In the genomic region with DNA sequence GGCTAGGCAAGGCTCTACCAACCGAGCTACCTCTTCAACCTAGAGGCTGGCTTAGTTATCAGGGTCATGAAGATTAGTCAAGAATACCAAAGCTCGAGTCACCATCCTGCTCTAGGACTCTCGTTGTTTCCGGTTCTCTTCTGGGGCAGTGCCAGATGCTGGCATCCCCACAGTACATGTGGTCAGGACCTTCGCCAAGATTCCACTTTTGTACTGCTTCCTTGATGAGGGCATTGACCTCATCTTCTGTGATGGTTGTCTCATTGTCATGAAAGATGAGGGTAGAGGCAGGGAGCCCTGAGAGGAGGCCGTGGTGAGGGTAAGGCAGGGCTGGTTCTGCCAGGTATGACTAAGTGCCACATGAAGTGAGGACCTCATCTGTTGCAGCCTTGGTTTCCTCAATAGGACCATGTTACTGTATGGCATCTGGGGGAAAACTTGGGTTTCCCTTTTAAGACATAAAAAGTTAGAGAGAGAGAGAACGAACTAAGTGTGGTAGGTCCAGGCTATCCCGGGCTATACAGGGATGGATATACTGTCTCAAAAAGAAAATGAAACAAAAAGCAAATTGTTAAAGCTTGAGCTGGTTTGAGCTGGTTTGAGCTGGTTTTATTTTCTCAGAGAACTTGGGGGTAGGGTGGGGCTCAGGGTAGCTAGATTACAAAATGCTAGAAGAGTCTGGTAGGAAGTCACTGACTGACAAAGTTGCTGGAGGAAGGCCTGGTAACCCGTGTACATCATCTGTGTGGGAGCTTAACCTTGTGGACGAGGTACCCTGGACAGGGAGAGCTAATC, we compare ENCODE assay signal across 16 mouse cellular contexts. TPM values are rescaled to one million over a fixed set of nuclear protein-coding genes. Genes with fewer than 3 reads are reported as not detected.
DNase-seq lines count a peak whose midpoint lies in the region; ATAC-seq and TF ChIP-seq lines count a peak whose summit lies in the region.
"Had no signal": no experiment of that assay in that cellular context is flagged by ENCODE, and none has a peak within 500 bp of the region (broad histone marks: within the 10 kb centered on the region; RNA-seq: fewer than 3 reads in every experiment).

No protein-coding gene starts in this region.

- ATAC-seq in kidney, embryonic 15.5 days (replicated peaks; ENCODE audit: low FRiP score), result no peak
- peak; percentile 36 for ATAC-seq in CD4-positive, CD25-positive, alpha-beta regulatory T cell, adult 4 months
- peak; percentile 44 for ATAC-seq in monocyte, adult 5-6 weeks (replicated peaks; ENCODE audit: insufficient number of reproducible peaks, low FRiP score, low TSS enrichment, poor library complexity, severe bottlenecking)
- no peak for ATAC-seq in neural tube, embryonic 15.5 days (ENCODE audit: low FRiP score)
- ATAC-seq: midbrain, embryonic 16.5 days had no signal

- no peaks in the 10 kb centered on the region for H3K4me1 ChIP-seq in kidney, adult 2 months (ENCODE audit: control insufficient read depth, insufficient read depth, low read length)
- no peaks in the 10 kb centered on the region for H3K4me1 ChIP-seq in kidney, embryonic 15.5 days
- peaks cover 10% of the 10 kb centered on the region for H3K4me1 ChIP-seq in neural tube, embryonic 15.5 days

- no peaks in the 10 kb centered on the region for H3K27me3 ChIP-seq in kidney, adult 2 months (replicated peaks; ENCODE audit: control insufficient read depth, insufficient read depth, low read length)
- no peaks in the 10 kb centered on the region for H3K27me3 ChIP-seq in kidney, embryonic 15.5 days
- H3K27me3 ChIP-seq in neural tube, embryonic 15.5 days (replicated peaks), result no peaks in the 10 kb centered on the region
- H3K27me3 ChIP-seq: liver, embryonic 15.5 days had no signal

- peak; percentile 46 for DNase-seq in kidney, adult 2 months
- DNase-seq in adrenal gland, postnatal 36 days, result peak; percentile 35 to 54
- DNase-seq in thymus, postnatal 14 days, result no peak
- no peak for DNase-seq in retina, postnatal 1 day
- DNase-seq: cerebellum, postnatal 36 days; thymus, postnatal 4 days had no signal

- TF ChIP-seq POLR2A in kidney, adult 2 months (IDR thresholded peaks at IDR 0.05; ENCODE audit: low read depth, low read length), result no peak

- no peaks in the 10 kb centered on the region for H3K36me3 ChIP-seq in kidney, adult 2 months (ENCODE audit: control insufficient read depth, insufficient read depth, low read length)
- peaks cover 7% of the 10 kb centered on the region; the same call in 1 of the 2 replicates for H3K36me3 ChIP-seq in kidney, embryonic 15.5 days
- no peaks in the 10 kb centered on the region for H3K36me3 ChIP-seq in neural tube, embryonic 15.5 days
- H3K36me3 ChIP-seq: G1E; liver, embryonic 15.5 days had no signal

- H3K4me2 ChIP-seq in kidney, embryonic 15.5 days, result no peak overlapping the region
- no peak overlapping the region for H3K4me2 ChIP-seq in neural tube, embryonic 15.5 days
- H3K4me2 ChIP-seq: heart, embryonic 11.5 days; hindbrain, embryonic 14.5 days; liver, embryonic 15.5 days had no signal

- H3K9ac ChIP-seq in kidney, embryonic 15.5 days, result no peak overlapping the region
- no peak overlapping the region for H3K9ac ChIP-seq in neural tube, embryonic 15.5 days (replicated peaks)
- H3K9ac ChIP-seq: hindbrain, embryonic 14.5 days; liver, embryonic 15.5 days had no signal

- 73% methylated on average over 10 of the region's 10 CpGs for WGBS in kidney, adult 2 months
- 86% methylated on average over 10 of the region's 10 CpGs for WGBS in kidney, embryonic 15.5 days
- 88% methylated on average over 10 of the region's 10 CpGs for WGBS in neural tube, embryonic 15.5 days

- no peak overlapping the region for H3K27ac ChIP-seq in kidney, adult 2 months (ENCODE audit: insufficient read depth, low read depth, low read length)
- H3K27ac ChIP-seq in kidney, embryonic 15.5 days, result no peak overlapping the region
- H3K27ac ChIP-seq in neural tube, embryonic 15.5 days (replicated peaks), result no peak overlapping the region
- H3K27ac ChIP-seq: hindbrain, embryonic 14.5 days; liver, embryonic 15.5 days had no signal

- TF ChIP-seq CTCF in kidney, adult 2 months (conservative IDR thresholded peaks at IDR 0.05; ENCODE audit: insufficient read depth, insufficient read length, low read depth, low read length), result no peak

- no peak overlapping the region for H3K4me3 ChIP-seq in kidney, adult 2 months (ENCODE audit: insufficient read depth, low read depth, low read length)
- no peak overlapping the region for H3K4me3 ChIP-seq in kidney, embryonic 15.5 days (replicated peaks)
- no peak overlapping the region for H3K4me3 ChIP-seq in neural tube, embryonic 15.5 days (replicated peaks)
- H3K4me3 ChIP-seq: erythroblast, embryonic 14.5 days; liver, embryonic 15.5 days had no signal

- no peaks in the 10 kb centered on the region for H3K9me3 ChIP-seq in kidney, embryonic 15.5 days (replicated peaks)
- no peaks in the 10 kb centered on the region for H3K9me3 ChIP-seq in neural tube, embryonic 15.5 days (replicated peaks)
- H3K9me3 ChIP-seq: liver, embryonic 15.5 days had no signal

RNA-seq across cellular contexts. Expression of a gene that starts 4.6 kb away (rescaled TPM):
- polyA plus RNA-seq in kidney, adult 2 months (2012; rRNA removed), result 10.3 and 11.9 TPM in 2 replicates
- polyA plus RNA-seq in kidney, embryonic 15.5 days (2015; fragmentation: Nextera tagmentation; extraction: Ambion mirVana), result 19.8 and 22.0 TPM in 2 replicates
- 10 to 100 TPM; 21.8 to 27.7 TPM for polyA plus RNA-seq in CD4-positive, CD25-positive, alpha-beta regulatory T cell, adult 4 months (2017; shearing (Covaris generic))
- 10 to 100 TPM; 50.3 to 57.9 TPM for total RNA-seq in adrenal gland, postnatal 36 days (2021)
- 109 to 144 TPM (median 109 TPM) in 3 replicates for total RNA-seq in monocyte, adult 5-6 weeks (2017)
- 19.9 and 20.5 TPM in 2 replicates for polyA plus RNA-seq in neural tube, embryonic 15.5 days (2015; fragmentation: Nextera tagmentation; extraction: Ambion mirVana)

RNA-seq across cellular contexts. Expression of a gene that starts 29.0 kb away (rescaled TPM):
- 232 and 303 TPM in 2 replicates for polyA plus RNA-seq in kidney, adult 2 months (2012; rRNA removed)
- 104 and 106 TPM in 2 replicates for polyA plus RNA-seq in kidney, embryonic 15.5 days (2015; fragmentation: Nextera tagmentation; extraction: Ambion mirVana)
- polyA plus RNA-seq in CD4-positive, CD25-positive, alpha-beta regulatory T cell, adult 4 months (2017; shearing (Covaris generic)), result 100 to 1,000 TPM; 145 to 167 TPM
- total RNA-seq in adrenal gland, postnatal 36 days (2021), result 10 to 100 TPM; 71.5 to 80.4 TPM
- total RNA-seq in monocyte, adult 5-6 weeks (2017), result 44.4 to 57.2 TPM (median 44.7 TPM) in 3 replicates
- 153 and 155 TPM in 2 replicates for polyA plus RNA-seq in neural tube, embryonic 15.5 days (2015; fragmentation: Nextera tagmentation; extraction: Ambion mirVana)

Comparison
In these comparisons a context has a peak if more than half of its experiments do, and no peak if none do; other contexts are left out.
1. DNase-seq: peak in kidney, adult 2 months (single experiment) and adrenal gland, postnatal 36 days (2 of 2); none in thymus, postnatal 14 days (single experiment) and retina, postnatal 1 day (single experiment).
2. ATAC-seq: peak in CD4-positive, CD25-positive, alpha-beta regulatory T cell, adult 4 months (single experiment) and monocyte, adult 5-6 weeks (single experiment); none in kidney, embryonic 15.5 days (single experiment) and neural tube, embryonic 15.5 days (single experiment).